Mouse (Mus musculus): ENCODE results near the gene Slain1. TPM values are rescaled to one million over a fixed set of nuclear protein-coding genes. Genes with fewer than 3 reads are reported as not detected.

Slain1 gene
- polyA plus RNA-seq, 1 experiment from 2014 or later, result 0.49 TPM

DNA sequence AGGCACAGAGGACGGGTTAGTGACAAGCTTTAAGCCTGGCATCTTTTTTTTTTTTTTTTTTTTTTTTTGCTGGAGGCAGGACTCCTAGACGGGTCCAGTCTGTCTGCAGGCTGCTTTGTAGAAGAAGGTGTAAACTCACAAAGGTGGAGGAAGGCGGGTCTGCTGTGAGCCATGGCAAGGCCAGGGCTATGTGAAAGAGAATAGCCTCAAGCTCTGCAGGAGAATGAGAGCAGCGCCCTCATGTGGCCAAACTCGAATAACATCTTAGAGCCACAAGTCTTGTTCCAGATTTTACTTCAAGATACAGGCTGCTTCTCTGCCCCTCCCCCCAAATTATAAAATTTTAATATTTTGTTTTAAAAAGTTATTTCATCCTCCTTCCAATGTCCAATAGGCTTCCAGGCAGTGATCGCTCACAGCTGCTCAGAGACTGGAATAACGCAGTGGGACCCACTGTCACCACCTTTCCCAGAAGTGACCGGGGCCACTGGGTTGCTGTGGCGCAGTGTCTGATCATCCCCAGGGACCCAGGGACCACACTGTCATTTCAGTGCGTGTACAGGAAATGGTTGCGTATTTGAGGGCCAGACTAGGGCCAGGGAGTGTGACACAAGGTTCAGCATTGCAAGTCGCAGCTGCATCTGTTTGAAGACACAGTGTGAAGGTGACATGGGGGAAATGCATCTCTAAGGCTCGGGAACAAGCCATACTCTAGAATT lies 70.8 kb downstream of the Slain1 start:
- H3K27ac ChIP-seq (ENCODE audit: low read depth, low read length), result no peak overlapping the region
- 0 out of 2 replicates have a peak, but pooled peaks have one; percentile 14 for ATAC-seq (replicated peaks; ENCODE audit: low FRiP score)
- H3K9ac ChIP-seq (ENCODE audit: low read depth, low read length), result no peak overlapping the region
- 54% methylated on average over 13 of the region's 13 CpGs for WGBS
- H3K4me2 ChIP-seq, result no peak overlapping the region
- no peaks in the 10 kb centered on the region for H3K27me3 ChIP-seq (replicated peaks; ENCODE audit: control insufficient read depth, insufficient read depth, low read length)
- H3K36me3 ChIP-seq (ENCODE audit: control insufficient read depth, insufficient read depth, low read length), result no peaks in the 10 kb centered on the region
- DNase-seq (ENCODE audit: low spot score), result peak; percentile 46
- no peaks in the 10 kb centered on the region for H3K9me3 ChIP-seq (ENCODE audit: control insufficient read depth, low read length)
- peaks cover 4% of the 10 kb centered on the region; the same call in 1 of the 2 replicates for H3K4me1 ChIP-seq (replicated peaks; ENCODE audit: control insufficient read depth, insufficient read depth, low read length)
- H3K4me3 ChIP-seq (ENCODE audit: low read depth, low read length), result no peak overlapping the region

DNA sequence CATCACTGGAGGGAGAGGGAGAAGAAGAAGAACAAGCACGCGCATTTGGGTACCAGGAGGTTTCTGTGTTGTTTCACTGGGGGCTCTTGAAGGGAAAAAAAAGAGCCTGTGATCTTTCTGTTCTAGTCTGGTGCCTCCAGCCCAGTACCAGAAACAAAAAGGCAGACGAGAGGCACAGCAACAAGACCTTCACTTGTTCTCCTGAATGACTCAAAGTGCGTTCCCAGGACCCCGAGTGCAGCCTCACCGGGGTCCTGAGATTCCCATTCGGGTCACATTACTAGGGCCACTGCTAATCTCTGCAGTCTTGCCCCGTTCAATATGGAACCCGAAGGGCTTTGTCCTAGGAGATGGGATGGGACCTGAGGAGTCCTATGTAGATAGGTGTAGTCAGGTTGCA lies 73.3 kb downstream of the Slain1 start:
- no peak overlapping the region for H3K9ac ChIP-seq (ENCODE audit: low read depth, low read length)
- H3K4me3 ChIP-seq (ENCODE audit: low read depth, low read length), result no peak overlapping the region
- no peaks in the 10 kb centered on the region for H3K36me3 ChIP-seq (ENCODE audit: control insufficient read depth, insufficient read depth, low read length)
- DNase-seq (ENCODE audit: low spot score) (no peak), ATAC-seq (replicated peaks; ENCODE audit: low FRiP score) (no peak)
- no peaks in the 10 kb centered on the region for H3K9me3 ChIP-seq (ENCODE audit: control insufficient read depth, low read length)
- 86% methylated on average over 9 of the region's 9 CpGs for WGBS
- no peaks in the 10 kb centered on the region for H3K27me3 ChIP-seq (replicated peaks; ENCODE audit: control insufficient read depth, insufficient read depth, low read length)
- no peak overlapping the region for H3K27ac ChIP-seq (ENCODE audit: low read depth, low read length)
- peaks cover 4% of the 10 kb centered on the region; the same call in 1 of the 2 replicates for H3K4me1 ChIP-seq (replicated peaks; ENCODE audit: control insufficient read depth, insufficient read depth, low read length)
- no peak overlapping the region for H3K4me2 ChIP-seq

GRCm38 (mm10) chr14:103723841-103724240 lies 73.8 kb downstream of the Slain1 start:
- Histone ChIP-seq H3K4me1 (replicated peaks; ENCODE audit: control insufficient read depth, insufficient read depth, low read length) (peaks cover 4% of the 10 kb centered on the region; the same call in 1 of the 2 replicates), H3K9ac (ENCODE audit: low read depth, low read length) (no peak overlapping the region), H3K9me3 (ENCODE audit: control insufficient read depth, low read length) (no peaks in the 10 kb centered on the region), H3K36me3 (ENCODE audit: control insufficient read depth, insufficient read depth, low read length) (no peaks in the 10 kb centered on the region), H3K27ac (ENCODE audit: low read depth, low read length) (no peak overlapping the region), H3K4me3 (ENCODE audit: low read depth, low read length) (no peak overlapping the region), H3K27me3 (replicated peaks; ENCODE audit: control insufficient read depth, insufficient read depth, low read length) (no peaks in the 10 kb centered on the region), H3K4me2 (no peak overlapping the region)
- 44% methylated on average over 4 of the region's 4 CpGs for WGBS
- DNase-seq (ENCODE audit: low spot score), result no peak
- peak; percentile 57 for ATAC-seq (replicated peaks; ENCODE audit: low FRiP score)

DNA sequence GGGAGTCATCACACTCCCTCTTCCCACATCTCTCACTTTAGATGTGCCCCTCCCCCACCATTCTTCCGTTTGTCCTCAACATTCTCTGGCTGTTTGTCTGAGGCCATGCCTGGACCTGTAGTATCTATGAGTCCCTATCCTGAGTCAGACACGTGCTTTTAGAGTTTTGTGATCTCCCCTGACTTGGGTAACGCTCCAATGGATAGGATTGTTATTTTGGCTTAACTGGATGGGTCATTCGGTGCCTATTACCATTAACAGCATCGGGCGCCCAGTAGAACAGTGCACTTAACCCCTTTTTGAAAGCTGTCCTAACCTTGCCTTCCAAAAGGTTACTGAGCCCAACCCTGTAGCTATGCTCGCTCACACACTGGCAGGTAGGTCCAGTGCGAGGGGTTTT lies 78.5 kb downstream of the Slain1 start:
- ATAC-seq (replicated peaks; ENCODE audit: low FRiP score) (no peak), DNase-seq (ENCODE audit: low spot score) (no peak)
- Histone ChIP-seq H3K27me3 (replicated peaks; ENCODE audit: control insufficient read depth, insufficient read depth, low read length) (no peaks in the 10 kb centered on the region), H3K9me3 (ENCODE audit: control insufficient read depth, low read length) (no peaks in the 10 kb centered on the region), H3K36me3 (ENCODE audit: control insufficient read depth, insufficient read depth, low read length) (no peaks in the 10 kb centered on the region), H3K4me1 (replicated peaks; ENCODE audit: control insufficient read depth, insufficient read depth, low read length) (no peaks in the 10 kb centered on the region), H3K4me3 (ENCODE audit: low read depth, low read length) (no peak overlapping the region), H3K27ac (ENCODE audit: low read depth, low read length) (no peak overlapping the region), H3K4me2 (no peak overlapping the region), H3K9ac (ENCODE audit: low read depth, low read length) (no peak overlapping the region)
- WGBS, result 85% methylated on average over 8 of the region's 8 CpGs

DNA sequence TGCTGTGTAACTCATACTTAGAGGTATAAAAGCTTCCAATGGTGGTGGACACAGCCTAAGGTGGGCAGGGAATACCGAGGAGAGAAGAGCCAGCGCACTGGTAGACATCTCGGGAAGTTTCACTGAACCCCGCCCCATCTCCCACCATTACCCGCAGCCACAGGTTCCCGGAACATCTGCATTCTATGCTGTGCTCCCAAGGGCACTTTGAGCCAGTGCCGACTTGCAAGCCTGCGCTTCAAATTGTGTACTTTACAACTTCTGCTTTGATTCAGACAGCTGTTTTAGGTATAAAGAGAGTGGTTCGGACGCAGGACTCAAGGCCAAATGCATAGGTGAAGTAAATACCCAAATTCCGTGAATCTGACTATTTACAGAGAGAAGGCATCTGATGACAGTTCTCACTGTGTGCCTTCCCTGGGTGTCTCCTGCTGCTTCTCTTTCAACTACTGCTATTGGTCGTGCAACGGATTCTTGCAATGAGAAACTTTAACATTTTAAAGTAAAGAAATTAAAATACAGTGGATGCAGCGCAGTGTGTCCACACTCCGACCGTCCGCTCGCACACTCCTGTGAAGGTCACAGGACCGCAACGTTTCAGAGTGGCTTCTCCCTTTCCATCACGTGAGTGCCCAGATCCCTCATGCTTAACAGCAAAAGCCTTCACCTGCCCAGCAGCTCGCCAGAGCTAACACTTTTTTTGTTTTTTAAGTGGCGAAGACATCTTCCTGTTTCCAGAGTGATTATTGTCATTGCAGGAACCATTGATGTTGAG lies 79.1 kb downstream of the Slain1 start:
- no peak overlapping the region for H3K9ac ChIP-seq (ENCODE audit: low read depth, low read length)
- H3K36me3 ChIP-seq (ENCODE audit: control insufficient read depth, insufficient read depth, low read length), result no peaks in the 10 kb centered on the region
- WGBS, result 73% methylated on average over 23 of the region's 23 CpGs
- no peak for ATAC-seq (replicated peaks; ENCODE audit: low FRiP score)
- no peak overlapping the region for H3K4me2 ChIP-seq
- no peaks in the 10 kb centered on the region for H3K4me1 ChIP-seq (replicated peaks; ENCODE audit: control insufficient read depth, insufficient read depth, low read length)
- H3K9me3 ChIP-seq (ENCODE audit: control insufficient read depth, low read length), result no peaks in the 10 kb centered on the region
- no peak overlapping the region for H3K4me3 ChIP-seq (ENCODE audit: low read depth, low read length)
- H3K27ac ChIP-seq (ENCODE audit: low read depth, low read length), result no peak overlapping the region
- H3K27me3 ChIP-seq (replicated peaks; ENCODE audit: control insufficient read depth, insufficient read depth, low read length), result no peaks in the 10 kb centered on the region
- no peak for DNase-seq (ENCODE audit: low spot score)

DNA sequence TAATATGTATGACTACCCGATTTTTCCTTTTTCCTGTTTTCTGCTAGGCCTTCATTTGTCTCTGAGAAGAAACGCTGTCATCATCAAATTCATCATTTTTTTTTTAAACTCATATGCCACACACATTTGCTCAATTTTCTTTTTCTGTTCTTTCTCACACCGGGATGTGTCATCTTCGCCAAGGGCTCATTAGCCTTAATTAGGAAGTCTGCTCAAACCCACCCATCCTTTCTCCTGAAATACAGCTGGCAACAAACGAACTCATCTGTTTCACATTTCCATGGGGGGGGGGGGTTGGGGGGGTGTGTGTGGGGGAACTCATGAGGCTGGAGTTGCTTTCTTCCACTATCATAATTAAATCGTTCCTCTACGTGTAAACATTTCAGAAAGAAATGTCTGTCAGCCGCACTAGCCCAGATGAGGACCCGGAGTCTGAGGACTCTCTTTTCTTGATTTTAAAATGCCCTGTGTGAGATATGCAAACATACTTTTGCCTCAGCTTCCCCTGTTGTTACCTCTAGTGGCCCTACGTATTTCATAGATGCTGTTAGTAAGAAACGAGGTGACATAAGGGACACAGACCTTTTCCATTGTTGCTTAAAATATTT lies 79.8 kb downstream of the Slain1 start:
- DNase-seq (ENCODE audit: low spot score) (no peak), ATAC-seq (replicated peaks; ENCODE audit: low FRiP score) (no peak)
- Histone ChIP-seq H3K9me3 (ENCODE audit: control insufficient read depth, low read length) (no peaks in the 10 kb centered on the region), H3K36me3 (ENCODE audit: control insufficient read depth, insufficient read depth, low read length) (no peaks in the 10 kb centered on the region), H3K27ac (ENCODE audit: low read depth, low read length) (no peak overlapping the region), H3K27me3 (replicated peaks; ENCODE audit: control insufficient read depth, insufficient read depth, low read length) (no peaks in the 10 kb centered on the region), H3K4me2 (no peak overlapping the region), H3K9ac (ENCODE audit: low read depth, low read length) (no peak overlapping the region), H3K4me3 (ENCODE audit: low read depth, low read length) (no peak overlapping the region), H3K4me1 (replicated peaks; ENCODE audit: control insufficient read depth, insufficient read depth, low read length) (no peaks in the 10 kb centered on the region)
- 68% methylated on average over 11 of the region's 11 CpGs for WGBS

- WGBS, result 62% methylated on average over 1 of the region's 1 CpGs
- ATAC-seq (replicated peaks; ENCODE audit: low FRiP score) (no peak), DNase-seq (ENCODE audit: low spot score) (no peak)
- H3K9me3 ChIP-seq (ENCODE audit: control insufficient read depth, low read length), result no peaks in the 10 kb centered on the region
- H3K36me3 ChIP-seq (ENCODE audit: control insufficient read depth, insufficient read depth, low read length), result no peaks in the 10 kb centered on the region
- H3K27ac ChIP-seq (ENCODE audit: low read depth, low read length), result no peak overlapping the region
- H3K9ac ChIP-seq (ENCODE audit: low read depth, low read length), result no peak overlapping the region
- H3K4me1 ChIP-seq (replicated peaks; ENCODE audit: control insufficient read depth, insufficient read depth, low read length), result no peaks in the 10 kb centered on the region
- no peak overlapping the region for H3K4me3 ChIP-seq (ENCODE audit: low read depth, low read length)
- H3K27me3 ChIP-seq (replicated peaks; ENCODE audit: control insufficient read depth, insufficient read depth, low read length), result no peaks in the 10 kb centered on the region
- H3K4me2 ChIP-seq, result no peak overlapping the region
These were observed 82.6 kb downstream of the Slain1 start for GRCm38 (mm10) chr14:103732626-103733025.

DNA sequence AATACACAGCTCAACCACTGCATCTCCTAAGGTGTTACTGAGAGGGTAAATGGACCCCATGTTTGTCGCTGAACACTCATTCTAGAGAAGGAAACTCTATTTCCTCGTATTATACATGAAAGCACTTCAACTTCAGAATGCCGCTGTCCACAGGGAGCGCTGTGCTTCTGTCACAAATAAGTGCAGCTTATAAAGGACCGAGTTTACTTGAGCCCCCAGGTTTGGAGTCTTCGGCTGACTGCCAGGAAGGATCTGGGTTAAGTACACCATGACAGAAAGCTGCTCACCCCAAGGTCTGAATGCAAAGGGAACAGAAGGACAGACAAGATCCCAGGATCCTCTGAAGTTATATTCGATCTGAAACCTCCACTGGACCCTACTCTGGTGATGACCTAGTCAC lies 91.2 kb downstream of the Slain1 start:
- WGBS, result 83% methylated on average over 7 of the region's 7 CpGs
- Histone ChIP-seq H3K4me1 (replicated peaks; ENCODE audit: control insufficient read depth, insufficient read depth, low read length) (no peaks in the 10 kb centered on the region), H3K9ac (ENCODE audit: low read depth, low read length) (no peak overlapping the region), H3K36me3 (ENCODE audit: control insufficient read depth, insufficient read depth, low read length) (no peaks in the 10 kb centered on the region), H3K27me3 (replicated peaks; ENCODE audit: control insufficient read depth, insufficient read depth, low read length) (no peaks in the 10 kb centered on the region), H3K4me2 (no peak overlapping the region), H3K27ac (ENCODE audit: low read depth, low read length) (no peak overlapping the region), H3K9me3 (ENCODE audit: control insufficient read depth, low read length) (no peaks in the 10 kb centered on the region), H3K4me3 (ENCODE audit: low read depth, low read length) (no peak overlapping the region)
- ATAC-seq (replicated peaks; ENCODE audit: low FRiP score), result no peak
- DNase-seq (ENCODE audit: low spot score), result no peak
